In genomic region chr16:31499681-31500310, GRCm38 (mm10) we compare ENCODE assay signal across 11 mouse cellular contexts.
DNase-seq lines count a peak whose midpoint lies in the region; ATAC-seq and TF ChIP-seq lines count a peak whose summit lies in the region.
"Had no signal": no experiment of that assay in that cellular context is flagged by ENCODE, and none has a peak within 500 bp of the region (broad histone marks: within the 10 kb centered on the region; RNA-seq: fewer than 3 reads in every experiment).

No protein-coding gene starts in this region.

- no peaks in the 10 kb centered on the region for H3K36me3 ChIP-seq in hindbrain, embryonic 10.5 days
- H3K36me3 ChIP-seq in hindbrain, postnatal 0 days (ENCODE audit: insufficient read depth, low read length), result no peaks in the 10 kb centered on the region
- H3K36me3 ChIP-seq: heart, embryonic 15.5 days; lung, embryonic 15.5 days had no signal

- H3K4me3 ChIP-seq in hindbrain, embryonic 10.5 days, result no peak overlapping the region
- H3K4me3 ChIP-seq in hindbrain, postnatal 0 days (ENCODE audit: low read length), result no peak overlapping the region
- H3K4me3 ChIP-seq: heart, embryonic 15.5 days; lung, embryonic 15.5 days had no signal

- H3K27ac ChIP-seq in hindbrain, embryonic 10.5 days, result peak overlapping the region; percentile 57
- no peak overlapping the region for H3K27ac ChIP-seq in hindbrain, postnatal 0 days
- H3K27ac ChIP-seq: heart, embryonic 15.5 days; lung, embryonic 15.5 days had no signal

- peaks cover 11% of the 10 kb centered on the region; the same call in 1 of the 2 replicates for H3K27me3 ChIP-seq in hindbrain, embryonic 10.5 days (ENCODE audit: insufficient read depth, poor library complexity, severe bottlenecking)
- H3K27me3 ChIP-seq in hindbrain, postnatal 0 days (ENCODE audit: insufficient read depth, low read length), result no peaks in the 10 kb centered on the region
- H3K27me3 ChIP-seq: heart, embryonic 15.5 days; lung, embryonic 15.5 days had no signal

- H3K9ac ChIP-seq in hindbrain, postnatal 0 days (replicated peaks; ENCODE audit: low read length), result no peak overlapping the region
- H3K9ac ChIP-seq: heart, embryonic 15.5 days; lung, embryonic 15.5 days had no signal

- peaks cover 41% of the 10 kb centered on the region for H3K4me1 ChIP-seq in hindbrain, embryonic 10.5 days (replicated peaks)
- H3K4me1 ChIP-seq in hindbrain, postnatal 0 days (ENCODE audit: insufficient read depth, low read length), result peaks cover 9% of the 10 kb centered on the region; the same call in 1 of the 2 replicates

- DNase-seq in hindbrain, embryonic 10.5 days (ENCODE audit: low spot score), result no peak
- DNase-seq in hindbrain, postnatal 0 days (ENCODE audit: low spot score), result no peak
- peak; percentile 48 to 53 for DNase-seq in frontal cortex, postnatal 10 days (ENCODE audit: low spot score in 2 of 2)
- DNase-seq in left cerebral cortex, postnatal 14 days (ENCODE audit: low spot score in 2 of 2), result peak; percentile 67 to 77
- peak; percentile 61 to 69 for DNase-seq in right cerebral cortex, adult 2 months (ENCODE audit: low spot score in 2 of 2)
- DNase-seq in c-Kit-positive CD71-positive TER-119-positive erythroid progenitor cells, embryonic 14.5 days (ENCODE audit: low spot score), result no peak
- DNase-seq in thymus, postnatal 10 days (ENCODE audit: low spot score in 2 of 2), result no peak
- no peak for DNase-seq in thymus, adult 18-20 months
- DNase-seq: kidney, postnatal 25 days had no signal

- no peaks in the 10 kb centered on the region for H3K9me3 ChIP-seq in hindbrain, embryonic 10.5 days
- no peaks in the 10 kb centered on the region for H3K9me3 ChIP-seq in hindbrain, postnatal 0 days (ENCODE audit: low read length)
- H3K9me3 ChIP-seq: heart, embryonic 15.5 days; lung, embryonic 15.5 days had no signal

- TF ChIP-seq CTCF in hindbrain, postnatal 0 days (IDR thresholded peaks at IDR 0.05; ENCODE audit: low read depth), result no peak

- no peak for ATAC-seq in hindbrain, postnatal 0 days

- 70% methylated on average over 11 of the region's 11 CpGs for WGBS in hindbrain, embryonic 10.5 days
- 47% methylated on average over 11 of the region's 11 CpGs for WGBS in hindbrain, postnatal 0 days

- intact Hi-C loops in left cerebral cortex, postnatal 14 days (cut with DNase I), result no loop called here

- no peak overlapping the region for H3K4me2 ChIP-seq in hindbrain, postnatal 0 days (ENCODE audit: low read depth, low read length)
- H3K4me2 ChIP-seq: heart, embryonic 15.5 days; lung, embryonic 15.5 days had no signal

Comparison
In these comparisons a context has a peak if more than half of its experiments do, and no peak if none do; other contexts are left out.
1. DNase-seq: peak in frontal cortex, postnatal 10 days (2 of 2), left cerebral cortex, postnatal 14 days (2 of 2) and right cerebral cortex, adult 2 months (2 of 2); none in hindbrain, embryonic 10.5 days (single experiment), hindbrain, postnatal 0 days (single experiment), c-Kit-positive CD71-positive TER-119-positive erythroid progenitor cells, embryonic 14.5 days (single experiment), thymus, postnatal 10 days (0 of 2) and thymus, adult 18-20 months (0 of 2).